Mouse (Mus musculus) telencephalon, adult 2 months (tissue): ENCODE measurements at regions not wholly inside any gene's neighbourhood (a gene's known extent, or its start where the extent isn't known, plus 50 kb on each side); places are given as distances from the start of the nearest gene placed in this dataset.
"Not testable (repeated sequence)": the region's sequence is repeated elsewhere in the genome, so short reads cannot be mapped to it uniquely, and the experiment has no call there.

Source experiments
- DNase-seq: peaks from one replicate; pipeline ENCODE4 v3.0.0-alpha.2; 2011; ENCODE audit warnings: low read depth, low spot score

DNA sequence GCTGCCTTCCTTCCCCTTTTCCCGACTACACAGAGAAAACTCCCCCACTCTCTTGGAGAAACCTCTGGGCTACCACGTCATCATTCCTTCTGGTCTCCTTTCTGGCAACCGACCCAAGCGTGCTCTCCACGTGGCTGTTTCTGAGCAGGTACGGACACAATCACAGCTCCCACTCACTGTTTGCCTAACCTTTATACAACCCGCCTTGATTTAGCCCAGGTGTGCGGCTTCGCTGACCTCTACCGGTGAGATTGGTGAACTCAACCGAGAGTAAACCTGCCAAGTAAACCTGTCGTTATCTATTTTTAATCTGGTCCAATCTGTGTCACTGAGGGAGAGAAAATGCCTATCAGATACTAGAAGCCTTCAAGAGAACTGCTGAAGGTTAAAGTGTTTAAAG is 142.7 kb upstream of the Gnai1 start:
- DNase-seq, result no peak

DNA sequence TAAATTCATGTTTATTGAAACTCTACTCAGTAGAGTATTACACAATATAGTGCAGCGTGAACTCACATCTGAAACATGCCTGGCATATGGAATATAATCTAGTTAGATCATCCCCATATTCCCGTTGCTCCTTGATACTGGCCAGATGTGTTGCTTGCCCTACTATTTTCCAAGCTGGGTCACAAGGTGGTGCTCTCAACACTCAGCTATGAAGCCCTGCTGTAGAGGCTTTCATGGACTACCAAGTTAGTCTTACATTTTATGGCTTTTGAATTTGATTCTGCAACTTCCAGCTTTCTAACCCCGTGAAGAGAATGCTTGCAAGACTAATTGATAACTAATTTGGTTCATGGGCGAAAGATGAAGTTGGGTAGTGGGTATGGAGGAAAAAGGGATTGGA is 134.2 kb upstream of the Gnai1 start:
- no peak for DNase-seq

DNA sequence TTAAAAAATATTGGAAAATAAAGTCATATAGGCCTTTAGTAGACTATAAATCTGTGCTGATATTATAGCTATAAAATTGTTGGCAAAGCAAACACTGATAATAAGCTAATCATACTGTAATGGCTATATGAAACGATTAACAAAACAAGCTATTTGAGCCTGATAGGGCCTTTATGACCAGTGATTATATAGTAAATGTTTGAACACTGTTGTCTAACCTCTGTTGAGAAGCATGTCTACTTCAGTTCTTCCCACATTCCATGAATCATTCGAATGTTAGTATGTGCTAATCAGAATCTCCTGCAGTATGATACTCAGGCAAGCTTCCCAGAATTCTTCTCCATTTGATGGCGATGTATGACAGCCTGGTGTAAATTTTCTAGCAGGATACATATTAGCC is 129.6 kb upstream of the Gnai1 start:
- no peak for DNase-seq

DNA sequence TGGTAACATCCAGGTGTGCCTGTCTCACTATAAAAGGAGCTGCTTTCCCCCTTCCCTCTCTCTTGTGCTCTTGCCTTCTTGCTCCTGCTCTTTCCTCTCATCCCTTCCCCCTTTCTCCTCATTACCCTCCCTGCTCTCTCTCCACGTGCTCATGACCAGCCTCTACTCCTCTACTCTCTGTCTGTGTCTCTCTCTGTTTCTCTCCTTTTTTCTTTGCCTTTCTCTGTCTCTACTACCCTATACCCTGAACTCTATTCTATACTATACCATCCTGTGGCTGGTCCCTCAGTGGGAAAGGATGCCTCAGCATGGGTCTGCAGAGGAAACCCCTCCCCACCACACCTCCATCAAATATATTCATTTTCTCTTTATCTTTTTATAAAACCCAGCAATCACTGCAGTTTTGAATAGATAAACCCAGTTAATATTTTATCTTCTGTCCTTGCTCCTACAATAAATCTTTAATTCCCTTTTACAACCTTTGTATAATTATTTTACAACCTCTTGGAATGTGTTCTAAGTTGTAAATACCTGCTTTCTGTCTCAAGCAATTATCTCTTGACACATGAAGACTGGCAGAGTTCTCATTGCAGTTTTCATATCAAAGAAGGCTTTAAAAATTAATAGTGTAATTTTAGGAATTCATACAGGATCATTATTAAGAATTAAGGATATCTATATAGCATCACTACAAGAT is 127.1 kb upstream of the Gnai1 start:
- no peak for DNase-seq

DNA sequence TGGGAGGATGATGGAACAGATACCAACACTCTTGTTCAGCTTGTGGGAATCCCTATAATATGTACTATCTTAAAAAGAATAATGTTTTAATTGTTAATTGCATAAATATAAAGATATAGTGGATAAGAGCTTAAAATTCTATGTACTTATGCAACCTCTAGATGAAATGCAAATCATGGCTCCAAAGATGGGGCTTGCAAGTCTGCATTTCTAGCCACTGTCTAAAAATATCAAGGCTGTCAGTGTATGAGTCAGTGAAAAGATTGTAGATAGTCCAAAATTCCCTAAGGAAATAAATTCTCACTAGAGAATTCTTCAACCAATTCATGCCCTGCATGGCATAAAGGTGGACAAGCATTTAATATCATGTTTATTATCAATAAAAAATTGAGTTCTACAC is 124.2 kb upstream of the Gnai1 start:
- DNase-seq, result peak; percentile 71

DNA sequence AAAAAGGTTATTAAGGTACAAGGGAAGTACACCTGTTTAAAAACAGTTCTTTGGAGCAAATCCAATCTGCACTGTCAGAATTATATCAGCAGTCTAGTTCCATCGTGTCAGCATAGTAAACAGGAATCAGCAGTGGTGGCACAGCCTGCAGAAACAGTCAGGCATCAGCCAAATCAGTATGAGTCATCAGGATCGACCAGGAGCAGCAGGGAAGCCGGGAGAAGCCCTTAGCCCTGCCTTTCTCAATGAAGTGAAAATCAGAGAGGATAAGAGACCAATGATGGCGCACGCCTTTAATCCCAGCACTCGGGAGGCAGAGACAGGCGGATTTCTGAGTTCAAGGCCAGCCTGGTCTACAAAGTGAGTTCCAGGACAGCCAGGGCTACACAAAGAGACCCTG is 118.3 kb upstream of the Gnai1 start:
- DNase-seq, result no peak

DNA sequence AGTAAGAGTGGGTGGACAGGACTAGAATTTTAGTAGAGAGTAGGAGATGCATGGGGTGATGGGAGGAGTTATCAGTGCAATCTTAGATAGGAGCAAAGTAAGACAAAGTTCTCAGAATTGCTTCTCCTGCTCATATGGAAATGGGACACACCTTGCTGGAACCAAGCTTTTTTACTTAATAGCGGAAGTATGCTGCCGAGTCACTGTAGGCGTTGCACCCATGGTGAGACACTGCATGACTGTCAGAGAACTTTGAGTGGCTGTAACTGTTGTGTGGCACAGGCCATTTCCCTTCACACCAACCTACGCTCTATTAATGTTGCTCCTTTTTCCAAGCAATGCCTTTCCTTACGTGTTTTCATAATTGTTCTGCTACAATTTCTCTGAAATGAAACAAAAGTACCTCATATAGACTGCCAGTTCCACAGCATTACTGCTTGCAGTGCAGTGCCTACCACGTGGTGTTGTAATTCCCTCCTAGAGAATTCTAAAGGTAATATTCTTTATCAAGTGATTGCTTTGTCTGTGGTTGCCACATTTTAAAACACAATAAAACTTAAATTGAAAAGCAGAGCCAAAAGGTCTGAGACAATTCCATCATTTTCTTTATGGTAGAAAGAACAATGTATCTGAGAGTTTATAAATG is 117.3 kb upstream of the Gnai1 start:
- no peak for DNase-seq

DNA sequence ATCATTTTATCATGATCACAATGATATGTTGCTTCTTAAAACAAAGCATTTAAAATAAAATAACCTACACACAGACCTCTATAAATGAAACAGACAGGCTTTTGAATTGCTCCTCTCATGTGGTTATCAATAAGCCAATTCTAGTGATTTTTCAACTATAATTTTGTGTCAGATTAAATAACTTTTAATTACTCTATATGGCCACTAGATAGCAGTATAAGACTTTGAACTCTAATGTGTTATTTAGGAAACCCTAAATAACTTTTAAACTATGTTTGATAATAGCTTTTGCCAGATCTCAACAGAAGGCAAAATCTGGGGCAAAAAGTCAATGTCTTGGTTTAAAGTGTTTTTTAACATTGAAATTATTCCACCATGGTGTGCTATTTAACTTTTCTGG is 112.0 kb upstream of the Gnai1 start:
- DNase-seq, result no peak

DNA sequence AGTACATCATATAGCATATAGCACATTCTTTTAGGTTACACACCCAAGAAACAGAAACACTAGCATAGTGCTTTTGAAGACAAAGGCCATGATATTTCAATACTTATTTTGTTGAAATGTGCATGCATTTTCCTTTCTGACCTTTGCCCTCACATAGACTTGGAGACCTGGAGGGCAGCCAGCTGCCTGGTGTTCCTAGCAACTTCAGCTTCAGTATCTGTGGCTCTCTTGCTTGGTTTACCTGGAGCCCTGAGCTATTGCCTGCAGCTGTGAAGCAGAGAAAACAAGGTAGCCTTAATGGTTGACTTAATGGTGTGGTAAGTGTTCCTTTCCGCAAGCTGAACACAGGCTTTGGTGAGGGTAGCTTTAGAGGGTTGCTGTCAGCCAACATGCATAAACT is 97.6 kb upstream of the Gnai1 start:
- no peak for DNase-seq

DNA sequence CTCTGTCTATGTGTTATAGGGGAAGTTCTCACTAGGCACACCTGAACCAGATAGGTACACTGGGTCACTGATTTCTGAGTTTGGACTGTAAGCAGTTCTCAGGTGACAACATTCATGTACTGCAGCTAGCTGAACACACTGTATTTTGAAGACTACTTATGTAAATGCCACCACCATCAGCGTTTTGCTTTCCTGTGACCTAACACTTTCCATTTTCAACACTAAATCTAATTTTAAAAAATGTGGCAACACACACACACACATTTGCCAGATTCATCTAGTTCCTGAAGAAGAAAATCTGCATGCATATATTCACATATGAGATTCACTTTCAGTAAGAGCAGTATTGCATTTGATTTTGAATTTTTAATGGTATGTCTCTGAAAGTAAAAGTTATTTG is 96.0 kb upstream of the Gnai1 start:
- peak; percentile 44 for DNase-seq

DNA sequence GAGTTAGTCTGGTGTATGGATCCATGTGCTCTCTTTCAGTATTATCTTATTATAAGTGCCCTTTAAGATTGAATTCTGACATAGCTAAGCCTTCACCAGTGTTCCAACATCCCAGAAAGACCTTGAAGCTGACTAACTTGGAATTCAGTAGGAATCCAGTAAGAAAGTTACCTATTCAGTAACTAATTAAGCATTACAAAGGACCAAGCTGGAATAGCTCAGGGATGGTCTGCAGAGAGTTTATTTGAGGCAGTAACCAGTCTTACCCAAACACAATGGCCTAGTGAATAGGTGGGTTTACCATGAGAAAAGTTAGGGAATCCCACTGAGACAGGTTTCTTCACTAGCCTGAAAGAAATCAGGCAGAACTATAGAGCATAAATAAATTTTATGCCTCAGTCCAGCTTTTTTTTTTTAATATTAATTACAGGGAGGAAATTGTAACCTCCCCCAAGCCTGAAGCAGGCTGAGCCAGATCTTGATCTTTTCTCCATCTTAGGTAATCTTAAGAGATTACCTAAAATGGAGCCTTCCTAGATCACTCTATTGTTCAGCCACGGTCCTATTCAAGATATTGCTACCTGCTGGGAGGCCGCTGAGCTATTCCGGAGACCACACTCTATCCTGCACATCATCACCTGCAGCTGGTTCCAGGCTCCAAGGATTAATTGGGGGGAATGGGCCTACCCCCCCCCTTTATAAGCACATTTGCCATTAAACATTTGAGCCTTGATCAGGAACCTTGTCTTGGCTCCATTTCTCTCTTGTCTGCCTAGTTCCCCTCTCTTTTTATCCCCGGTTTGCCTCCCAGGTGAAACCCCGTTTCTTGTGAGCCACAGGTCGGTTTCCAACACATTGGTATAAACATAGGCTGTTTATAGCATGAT is 93.0 kb upstream of the Gnai1 start:
- DNase-seq, result not testable (repeated sequence)

DNA sequence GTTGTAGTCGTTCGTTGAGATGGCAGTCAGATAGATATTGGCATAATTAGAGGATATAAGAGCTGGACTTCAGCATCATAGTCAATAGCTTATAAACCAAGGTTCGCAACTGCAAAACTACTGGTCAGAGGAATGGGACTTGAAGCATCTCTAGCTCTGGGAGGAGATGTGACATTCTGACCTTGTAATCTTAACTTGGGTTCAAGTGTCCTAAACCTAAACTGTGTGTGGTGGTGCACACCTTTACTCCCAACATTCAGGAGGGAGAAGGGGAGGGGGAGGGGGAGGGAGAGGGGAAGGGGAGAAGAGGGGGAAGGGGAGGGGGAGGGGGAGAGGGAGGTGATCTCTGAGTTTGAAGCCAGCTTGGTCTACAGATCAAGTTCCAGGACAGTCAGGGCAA is 89.1 kb upstream of the Gnai1 start:
- no peak for DNase-seq

DNA sequence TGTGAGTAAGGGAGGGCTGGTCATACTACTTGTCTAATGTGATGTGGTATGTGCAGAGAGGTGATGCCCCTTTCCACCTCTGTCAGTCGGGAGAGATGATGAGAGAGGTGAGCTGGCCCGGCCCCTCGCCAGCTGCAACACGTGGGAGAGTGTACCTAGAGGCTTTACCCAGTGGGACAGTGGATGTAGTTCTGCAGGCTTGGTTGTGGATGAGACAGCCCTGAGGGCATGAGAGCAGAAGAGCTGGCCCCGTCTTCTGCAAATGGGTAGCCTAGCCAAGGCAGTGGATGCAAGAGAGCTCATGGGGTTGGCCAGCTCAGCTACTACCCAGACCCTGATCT is 88.1 kb upstream of the Gnai1 start:
- no peak for DNase-seq

DNA sequence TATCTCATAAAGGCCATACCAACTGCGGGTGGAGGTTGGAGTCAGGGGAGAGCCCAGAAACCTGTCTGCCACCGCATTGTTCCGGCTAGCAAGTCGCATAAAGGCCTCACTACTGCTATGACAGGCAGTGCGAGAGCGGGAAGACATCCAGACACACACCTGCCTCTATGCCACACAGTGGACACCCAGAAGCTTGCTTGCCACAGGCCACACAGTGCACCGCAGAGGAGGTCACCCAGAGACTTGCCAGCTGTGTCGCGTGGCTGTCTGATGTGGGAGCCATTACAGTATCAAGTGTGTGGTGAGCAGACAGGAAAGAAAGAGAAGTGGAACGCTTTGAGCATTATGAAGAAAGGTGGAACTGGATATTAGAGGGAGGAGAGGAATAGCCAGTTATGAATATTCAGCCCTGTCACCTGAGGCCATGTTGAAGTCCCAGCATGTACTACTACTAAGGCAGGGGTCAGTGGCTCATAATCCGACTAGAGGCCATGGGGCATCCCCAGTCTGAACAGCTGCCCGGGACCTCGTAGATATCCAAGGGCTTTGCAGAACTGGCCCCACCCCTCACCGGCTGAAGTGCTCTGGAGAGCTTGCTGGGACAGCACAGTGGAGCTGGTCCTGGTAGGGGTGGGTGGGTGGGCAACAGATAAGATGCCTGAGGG is 87.6 kb upstream of the Gnai1 start:
- DNase-seq, result no peak

DNA sequence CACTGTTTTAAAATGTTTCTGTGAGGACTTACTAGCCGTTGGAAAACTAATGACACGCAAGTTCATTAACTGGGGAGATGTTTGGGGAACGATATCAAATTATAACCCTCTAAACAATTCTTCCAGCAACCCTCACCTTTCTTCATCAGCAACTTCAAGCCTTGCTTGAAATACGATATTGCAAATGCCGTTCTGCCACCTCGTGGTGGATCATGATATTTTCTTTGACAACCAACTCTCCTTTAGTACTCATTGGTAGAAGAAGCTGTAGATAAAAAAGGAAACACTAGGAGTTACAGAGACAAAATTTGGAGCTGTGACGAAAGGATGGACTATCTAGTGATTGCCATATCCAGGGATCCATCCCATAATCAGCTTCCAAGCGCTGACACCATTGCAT is 85.8 kb upstream of the Gnai1 start:
- DNase-seq, result peak; percentile 83

DNA sequence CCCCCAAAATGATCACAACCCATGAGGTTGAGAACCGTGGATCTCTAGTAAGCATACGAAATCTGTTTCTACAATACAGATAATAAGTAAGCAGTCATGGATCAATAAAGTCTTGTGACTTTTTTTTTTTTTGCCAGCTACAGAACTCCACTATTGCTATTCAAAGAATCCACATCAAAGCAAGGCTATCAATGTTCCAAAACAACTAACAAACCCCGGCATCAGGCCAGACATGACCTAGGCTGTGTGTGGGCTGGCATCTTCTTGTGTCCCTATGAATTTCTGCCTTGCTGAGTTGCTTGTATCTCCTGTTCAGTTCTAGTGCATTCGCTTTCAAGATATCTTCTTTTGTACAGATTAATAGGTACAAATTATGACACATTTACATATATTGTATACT is 79.8 kb upstream of the Gnai1 start:
- no peak for DNase-seq

DNA sequence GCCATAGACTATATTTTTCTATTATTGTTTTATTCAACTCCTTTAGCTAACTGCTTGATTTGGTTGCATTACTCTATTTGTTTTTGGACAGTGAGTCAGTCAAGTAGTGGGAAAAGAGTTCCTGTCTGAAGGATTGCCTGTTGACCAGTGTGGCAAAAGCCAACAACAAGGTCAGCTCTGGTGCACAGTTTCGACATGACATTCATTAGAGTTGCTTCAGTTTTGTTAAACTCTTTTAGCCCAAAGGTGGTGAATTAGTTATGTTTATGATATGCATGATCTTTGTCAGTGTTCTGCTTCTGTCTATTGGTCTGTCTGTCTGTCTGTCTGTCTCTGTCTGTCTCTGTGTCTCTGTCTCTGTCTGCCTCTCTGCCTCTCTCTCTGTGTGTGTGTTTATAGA is 79.1 kb upstream of the Gnai1 start:
- DNase-seq, result no peak

DNA sequence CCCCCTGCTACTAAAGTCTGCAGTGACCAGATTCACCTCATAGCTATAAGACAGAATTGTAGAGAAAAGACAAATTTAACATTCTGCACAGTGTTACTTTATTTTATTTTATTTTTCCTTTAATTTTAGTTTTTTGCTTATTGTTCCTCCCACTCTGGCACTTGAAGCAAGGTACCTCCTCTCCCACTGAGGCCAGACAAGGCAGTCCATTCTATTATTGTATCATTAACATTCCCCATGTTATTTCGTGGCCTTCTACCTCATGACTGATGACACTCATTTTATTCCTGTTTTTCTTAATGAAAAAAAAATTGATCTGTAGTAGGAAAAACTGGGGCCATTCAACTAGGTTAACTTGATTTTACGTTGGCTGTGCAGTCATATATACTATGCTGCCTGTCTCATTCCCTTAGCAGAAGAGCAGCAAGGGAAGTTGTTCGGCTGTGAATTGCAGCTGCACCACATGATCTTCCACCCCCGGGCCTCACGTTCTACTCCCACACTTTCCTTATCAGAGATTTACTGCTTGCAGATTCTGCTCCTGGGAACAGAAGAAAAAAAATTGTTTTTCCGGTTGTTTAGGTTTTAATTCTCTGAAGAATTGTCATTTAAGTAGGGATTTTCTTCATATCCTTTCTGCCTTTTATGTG is 76.1 kb upstream of the Gnai1 start:
- DNase-seq, result no peak

DNA sequence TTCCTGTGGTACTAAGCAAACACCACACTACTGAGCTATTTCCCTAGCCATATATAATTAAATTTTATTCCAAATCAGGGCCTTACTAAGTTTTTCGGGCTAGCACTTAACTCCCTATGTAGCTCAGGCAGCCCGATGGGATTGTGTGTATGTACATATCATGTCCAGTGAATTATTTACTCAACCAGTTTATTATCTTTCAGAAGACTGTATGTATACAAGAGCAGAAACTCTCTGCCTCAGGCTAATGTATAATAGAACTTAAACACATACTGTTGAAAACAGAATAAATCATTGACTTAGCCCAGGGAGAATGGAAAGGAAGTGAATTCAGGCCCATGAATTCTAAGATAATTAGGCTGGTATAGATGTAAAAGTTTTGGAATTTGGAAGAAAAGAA is 74.1 kb upstream of the Gnai1 start:
- no peak for DNase-seq

DNA sequence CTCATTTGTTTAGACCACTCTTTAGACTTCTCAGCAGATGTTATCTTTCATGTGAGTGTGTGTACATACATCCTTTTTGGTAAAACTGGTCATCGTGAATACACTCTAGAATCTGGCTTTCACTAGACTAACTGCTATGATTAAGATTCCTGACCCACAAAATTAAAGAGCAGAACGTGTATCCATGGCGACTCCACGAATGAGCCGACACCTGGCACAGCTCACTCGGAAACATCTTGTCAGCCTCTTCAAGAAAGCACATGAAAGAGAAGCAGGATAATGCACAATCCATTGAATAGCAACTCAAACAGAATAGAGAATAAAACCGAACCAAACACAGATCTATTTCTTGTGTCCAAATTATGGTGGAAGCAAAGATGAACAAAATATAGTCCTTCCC is 73.1 kb upstream of the Gnai1 start:
- DNase-seq, result no peak

DNA sequence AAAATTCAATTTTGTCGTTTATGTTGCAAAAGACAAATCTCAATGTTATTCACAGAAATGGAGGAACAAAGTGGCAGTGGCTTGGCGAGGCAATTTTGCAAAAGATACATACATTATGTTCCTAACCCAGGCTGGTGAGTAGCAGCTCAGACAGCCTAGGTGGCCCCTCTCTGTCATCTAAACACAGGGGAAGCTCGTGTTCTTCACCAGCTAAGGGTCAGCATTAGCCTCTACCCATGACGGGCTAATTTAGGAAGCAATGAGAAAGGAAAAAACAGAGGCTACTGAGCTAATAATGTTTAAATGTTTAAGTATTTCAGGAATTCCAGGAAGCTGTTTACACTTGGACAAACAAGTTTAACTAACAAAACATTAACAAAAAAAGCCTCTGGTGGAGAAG is 64.9 kb upstream of the Gnai1 start:
- DNase-seq, result no peak

DNA sequence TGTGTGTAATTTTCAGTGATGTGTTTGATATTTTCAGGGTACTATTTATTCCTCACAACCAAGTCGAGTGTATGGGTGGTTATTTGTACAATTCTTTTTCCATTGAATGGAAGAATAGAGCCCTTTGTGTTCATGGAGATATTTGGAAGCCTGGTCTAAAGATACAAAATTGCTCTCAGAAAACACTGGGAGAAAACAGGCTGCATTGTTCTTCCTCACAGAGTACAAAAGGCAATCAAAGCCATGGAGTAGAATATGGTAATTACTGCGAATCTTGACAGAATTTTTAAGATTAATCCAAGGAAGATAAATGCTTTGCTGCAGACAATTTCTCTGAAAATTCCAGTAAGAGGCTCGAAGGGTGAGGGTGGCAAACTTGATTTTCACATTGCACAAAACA is 54.7 kb upstream of the Gnai1 start:
- peak; percentile 46 for DNase-seq
